Comparison of ENCODE assay signal across 20 mouse cellular contexts in the genomic region with DNA sequence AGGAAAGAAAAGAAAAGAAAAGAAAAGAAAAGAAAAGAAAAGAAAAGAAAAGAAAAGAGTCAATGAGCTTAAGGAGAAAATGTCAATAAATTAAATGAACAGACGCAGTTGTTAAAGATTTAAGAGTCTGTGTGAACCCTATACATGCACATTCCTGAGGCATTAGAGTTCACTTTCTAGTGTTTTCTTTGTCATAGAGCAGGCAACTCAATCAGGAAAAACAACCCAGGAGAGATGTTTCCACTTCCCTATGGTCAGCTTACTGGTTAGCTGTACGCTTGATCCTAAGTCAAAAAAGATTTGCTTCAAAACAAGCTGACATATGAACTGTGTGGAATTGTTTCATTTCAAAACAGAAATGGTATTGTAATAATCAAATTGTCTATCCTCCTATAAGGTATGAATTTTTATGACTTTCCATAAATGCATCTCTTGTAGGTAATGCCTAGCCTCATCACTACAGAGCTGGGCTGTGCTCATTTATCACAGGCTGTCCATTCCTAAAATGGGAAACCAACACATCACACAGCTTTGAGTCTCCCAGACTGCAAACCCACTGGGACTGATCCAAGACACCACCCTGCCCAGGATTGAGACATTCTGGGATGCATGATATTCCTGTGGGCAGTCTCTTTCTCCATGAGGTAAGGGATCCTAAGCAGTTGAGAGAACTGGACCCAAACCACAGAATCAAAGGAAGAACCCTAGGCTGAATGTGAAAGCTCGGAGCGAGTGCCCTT. TPM values are rescaled to one million over a fixed set of nuclear protein-coding genes. Genes with fewer than 3 reads are reported as not detected.
DNase-seq lines count a peak whose midpoint lies in the region; ATAC-seq and TF ChIP-seq lines count a peak whose summit lies in the region.
"Had no signal": no experiment of that assay in that cellular context is flagged by ENCODE, and none has a peak within 500 bp of the region (broad histone marks: within the 10 kb centered on the region; RNA-seq: fewer than 3 reads in every experiment).

No protein-coding gene starts in this region.

- intact Hi-C loops in gastrocnemius, adult 2 months (cut with DNase I), result loop anchor here (10.0 kb wide), 1 partner anchor 248 kb away; the partner anchor contains the start of gene 0610040J01Rik

- H3K4me3 ChIP-seq in gastrocnemius, adult 2 months, result no peak overlapping the region
- H3K4me3 ChIP-seq in kidney, embryonic 16.5 days (ENCODE audit: low read length), result no peak overlapping the region
- H3K4me3 ChIP-seq in embryonic fibroblast, embryonic 13.5 days (ENCODE audit: insufficient read depth, low read length), result no peak overlapping the region
- H3K4me3 ChIP-seq: embryonic facial prominence, embryonic 15.5 days; forebrain, embryonic 15.5 days; heart, embryonic 10.5 days; heart, embryonic 15.5 days; intestine, embryonic 15.5 days had no signal

- H3K9me3 ChIP-seq in kidney, embryonic 16.5 days (ENCODE audit: low read length), result peaks cover 3% of the 10 kb centered on the region; the same call in 1 of the 2 replicates
- H3K9me3 ChIP-seq: embryonic facial prominence, embryonic 15.5 days; forebrain, embryonic 15.5 days; heart, embryonic 15.5 days; intestine, embryonic 15.5 days had no signal

- H3K27me3 ChIP-seq in kidney, embryonic 16.5 days (ENCODE audit: insufficient read depth, low read length), result no peaks in the 10 kb centered on the region
- H3K27me3 ChIP-seq: CH12.LX; embryonic facial prominence, embryonic 15.5 days; forebrain, embryonic 15.5 days; intestine, embryonic 15.5 days had no signal

- H3K4me1 ChIP-seq in kidney, embryonic 16.5 days (ENCODE audit: insufficient read depth, low read length), result peaks cover 6% of the 10 kb centered on the region
- H3K4me1 ChIP-seq in embryonic fibroblast, embryonic 13.5 days (ENCODE audit: control insufficient read depth, insufficient read depth, low read length), result peaks cover 13% of the 10 kb centered on the region
- H3K4me1 ChIP-seq: forebrain, embryonic 15.5 days; intestine, embryonic 15.5 days had no signal

- H3K27ac ChIP-seq in gastrocnemius, adult 2 months, result 0 out of 2 replicates have a peak overlapping the region, but pooled peaks have one; percentile 62
- peak overlapping the region; percentile 38 for H3K27ac ChIP-seq in kidney, embryonic 16.5 days (ENCODE audit: low read length)
- H3K27ac ChIP-seq in embryonic fibroblast, embryonic 13.5 days (ENCODE audit: insufficient read depth, low read length), result peak overlapping the region; percentile 15
- H3K27ac ChIP-seq: embryonic facial prominence, embryonic 15.5 days; forebrain, embryonic 15.5 days; heart, embryonic 10.5 days; heart, embryonic 15.5 days; hindbrain, embryonic 14.5 days; intestine, embryonic 15.5 days had no signal

- WGBS in kidney, embryonic 16.5 days, result 28% methylated on average over 4 of the region's 4 CpGs

- no peak for TF ChIP-seq POLR2A in embryonic fibroblast, embryonic 13.5 days (IDR thresholded peaks at IDR 0.05; ENCODE audit: low read depth, low read length)

- H3K36me3 ChIP-seq in kidney, embryonic 16.5 days (ENCODE audit: insufficient read depth, low read length), result no peaks in the 10 kb centered on the region
- H3K36me3 ChIP-seq: embryonic facial prominence, embryonic 15.5 days; forebrain, embryonic 15.5 days; heart, embryonic 10.5 days; heart, embryonic 15.5 days; intestine, embryonic 15.5 days had no signal

- no peak for TF ChIP-seq CTCF in gastrocnemius, adult 2 months (IDR thresholded peaks at IDR 0.05)
- TF ChIP-seq CTCF in embryonic fibroblast, embryonic 13.5 days (IDR thresholded peaks at IDR 0.05; ENCODE audit: borderline replicate concordance, insufficient read depth, low read length), result no peak

- peak overlapping the region; percentile 6 for H3K4me2 ChIP-seq in kidney, embryonic 16.5 days (replicated peaks; ENCODE audit: low read depth, low read length)
- H3K4me2 ChIP-seq: embryonic facial prominence, embryonic 15.5 days; forebrain, embryonic 15.5 days; hindbrain, embryonic 14.5 days; intestine, embryonic 15.5 days had no signal

- no peak overlapping the region for H3K9ac ChIP-seq in kidney, embryonic 16.5 days (replicated peaks; ENCODE audit: low read length)
- H3K9ac ChIP-seq: embryonic facial prominence, embryonic 15.5 days; forebrain, embryonic 15.5 days; heart, embryonic 15.5 days; hindbrain, embryonic 14.5 days; intestine, embryonic 15.5 days had no signal

- DNase-seq in gastrocnemius, adult 2 months, result no peak
- DNase-seq in gastrocnemius, postnatal 25 days, result no peak
- DNase-seq in kidney, adult 18-20 months, result no peak
- peak; percentile 34 for DNase-seq in right cerebral cortex, adult 18-20 months
- DNase-seq in right cerebral cortex, postnatal 25 days, result no peak
- DNase-seq: cerebellum, adult 2 months; cerebellum, postnatal 10 days; embryo, embryonic 11 days; gastrocnemius, postnatal 36 days; heart, postnatal 14 days had no signal

- ATAC-seq in kidney, embryonic 16.5 days (ENCODE audit: low FRiP score, low TSS enrichment), result 0 out of 2 replicates have a peak, but pooled peaks have one; percentile 60
- ATAC-seq in megakaryocyte, adult 5-6 weeks (ENCODE audit: poor library complexity, severe bottlenecking), result no peak
- ATAC-seq: forebrain, embryonic 15.5 days; intestine, embryonic 15.5 days had no signal

RNA-seq across cellular contexts. Expression of gene Pgm2, which starts 29.7 kb away (rescaled TPM):
- 1 to 10 TPM; 1.8 to 2.9 TPM for total RNA-seq in gastrocnemius, adult 2 months (2021)
- 1 to 10 TPM; 2.8 TPM for total RNA-seq in gastrocnemius, postnatal 25 days (2021)
- polyA plus RNA-seq in kidney, embryonic 16.5 days (2015; fragmentation: Nextera tagmentation; extraction: Ambion mirVana), result 39.9 and 42.9 TPM in 2 replicates
- 39.6 and 42.0 TPM in 2 replicates for polyA plus RNA-seq in embryonic fibroblast, embryonic 13.5 days (2011; ENCODE audit: insufficient read length, low read depth, missing spikeins)
- 42.4 and 53.4 TPM in 2 replicates for total RNA-seq in megakaryocyte, adult 5-6 weeks (2015)
- 40.5 and 41.3 TPM in 2 replicates for total RNA-seq in megakaryocyte, adult 5-6 weeks (2017)

Comparison
In these comparisons a context has a peak if more than half of its experiments do, and no peak if none do; other contexts are left out.
1. RNA of gene Pgm2, which starts 29.7 kb away (total RNA-seq): 40.5 to 53.4 TPM in megakaryocyte, adult 5-6 weeks; 1.8 to 2.9 TPM in gastrocnemius, adult 2 months and 2.8 TPM in gastrocnemius, postnatal 25 days; every median in the first group is over 10 times any median in the second.
2. Peak in every context shown above with its lines, with median percentiles within 50 percentile points of each other: H3K27ac ChIP-seq.